Mouse (Mus musculus): ENCODE data around the gene Mfap3l.

DNA sequence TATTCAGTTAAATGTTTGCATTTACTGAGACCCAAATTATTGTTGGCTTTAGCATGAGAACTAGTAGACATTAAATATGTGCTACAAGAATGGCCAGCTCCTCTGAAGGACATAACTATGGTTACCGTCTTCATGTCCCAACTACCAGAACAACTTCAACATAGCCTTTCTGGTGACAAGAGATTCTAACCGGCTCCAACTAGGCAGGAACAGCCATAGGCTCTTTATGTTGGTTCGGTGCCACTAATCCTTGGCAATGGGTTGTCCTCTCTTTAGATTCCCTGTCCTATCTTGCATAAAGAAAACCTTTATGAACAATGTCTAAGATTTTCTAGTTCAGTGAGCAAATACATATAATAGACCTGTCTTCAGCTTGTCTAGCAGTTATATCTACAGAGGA, 14.7 kb downstream of the Mfap3l start:
- no peak for TF ChIP-seq POLR2A (IDR thresholded peaks at IDR 0.05; ENCODE audit: insufficient read depth, low read depth, low read length)
- TF ChIP-seq CTCF (IDR thresholded peaks at IDR 0.05), result no peak

Data from heart, adult 2 months (tissue).